In genomic region chr4:153093129-153093528, GRCm38 (mm10) we compare ENCODE assay signal across 28 mouse cellular contexts.
"Had no signal": no experiment of that assay in that cellular context is flagged by ENCODE, and none has a peak within 500 bp of the region (broad histone marks: within the 10 kb centered on the region; RNA-seq: fewer than 3 reads in every experiment).

No protein-coding gene starts in this region.

- H3K9me3 ChIP-seq: embryonic facial prominence, embryonic 10.5 days; embryonic facial prominence, embryonic 15.5 days; forebrain, embryonic 12.5 days; forebrain, embryonic 13.5 days; forebrain, embryonic 15.5 days had no signal

- H3K9ac ChIP-seq: embryonic facial prominence, embryonic 12.5 days; embryonic facial prominence, embryonic 13.5 days; embryonic facial prominence, embryonic 15.5 days; forebrain, embryonic 12.5 days; forebrain, embryonic 13.5 days; forebrain, embryonic 15.5 days; forebrain, postnatal 0 days had no signal

- H3K27me3 ChIP-seq: embryonic facial prominence, embryonic 12.5 days; embryonic facial prominence, embryonic 13.5 days; embryonic facial prominence, embryonic 15.5 days; forebrain, embryonic 15.5 days had no signal

- H3K4me1 ChIP-seq: embryonic facial prominence, embryonic 12.5 days; embryonic facial prominence, embryonic 13.5 days; embryonic facial prominence, embryonic 15.5 days; forebrain, embryonic 15.5 days had no signal

- H3K4me3 ChIP-seq: embryonic facial prominence, embryonic 10.5 days; embryonic facial prominence, embryonic 12.5 days; embryonic facial prominence, embryonic 13.5 days; embryonic facial prominence, embryonic 15.5 days; erythroblast, embryonic 14.5 days; forebrain, embryonic 10.5 days; forebrain, embryonic 12.5 days; forebrain, embryonic 13.5 days; forebrain, embryonic 15.5 days; gastrocnemius, adult 2 months had no signal

- H3K4me2 ChIP-seq: embryonic facial prominence, embryonic 12.5 days; embryonic facial prominence, embryonic 13.5 days; embryonic facial prominence, embryonic 15.5 days; forebrain, embryonic 12.5 days; forebrain, embryonic 13.5 days; forebrain, embryonic 15.5 days had no signal

- H3K27ac ChIP-seq: embryonic facial prominence, embryonic 10.5 days; embryonic facial prominence, embryonic 12.5 days; embryonic facial prominence, embryonic 13.5 days; embryonic facial prominence, embryonic 15.5 days; forebrain, embryonic 10.5 days; forebrain, embryonic 12.5 days; forebrain, embryonic 13.5 days; forebrain, embryonic 15.5 days; gastrocnemius, adult 2 months had no signal

- DNase-seq: cerebellum, adult 18-20 months; cerebellum, adult 2 months; cerebellum, adult 8-10 months; cerebellum, adult 9-10 months; cerebellum, adult 9-11 months; cerebellum, postnatal 10 days; cerebellum, postnatal 14 days; cerebellum, postnatal 25 days; cerebellum, postnatal 36 days; embryo, embryonic 11 days; forebrain, postnatal 0 days; gastrocnemius, adult 2 months; gastrocnemius, postnatal 10 days; gastrocnemius, postnatal 14 days; gastrocnemius, postnatal 25 days; gastrocnemius, postnatal 36 days; heart, adult 11 months had no signal

- H3K36me3 ChIP-seq: embryonic facial prominence, embryonic 10.5 days; embryonic facial prominence, embryonic 12.5 days; embryonic facial prominence, embryonic 13.5 days; embryonic facial prominence, embryonic 15.5 days; forebrain, embryonic 10.5 days; forebrain, embryonic 12.5 days; forebrain, embryonic 15.5 days had no signal

- ATAC-seq: forebrain, embryonic 13.5 days; forebrain, embryonic 14.5 days; forebrain, embryonic 15.5 days; forebrain, embryonic 16.5 days; forebrain, postnatal 0 days had no signal
